ENCODE assay signal across 8 mouse cellular contexts in the genomic region with DNA sequence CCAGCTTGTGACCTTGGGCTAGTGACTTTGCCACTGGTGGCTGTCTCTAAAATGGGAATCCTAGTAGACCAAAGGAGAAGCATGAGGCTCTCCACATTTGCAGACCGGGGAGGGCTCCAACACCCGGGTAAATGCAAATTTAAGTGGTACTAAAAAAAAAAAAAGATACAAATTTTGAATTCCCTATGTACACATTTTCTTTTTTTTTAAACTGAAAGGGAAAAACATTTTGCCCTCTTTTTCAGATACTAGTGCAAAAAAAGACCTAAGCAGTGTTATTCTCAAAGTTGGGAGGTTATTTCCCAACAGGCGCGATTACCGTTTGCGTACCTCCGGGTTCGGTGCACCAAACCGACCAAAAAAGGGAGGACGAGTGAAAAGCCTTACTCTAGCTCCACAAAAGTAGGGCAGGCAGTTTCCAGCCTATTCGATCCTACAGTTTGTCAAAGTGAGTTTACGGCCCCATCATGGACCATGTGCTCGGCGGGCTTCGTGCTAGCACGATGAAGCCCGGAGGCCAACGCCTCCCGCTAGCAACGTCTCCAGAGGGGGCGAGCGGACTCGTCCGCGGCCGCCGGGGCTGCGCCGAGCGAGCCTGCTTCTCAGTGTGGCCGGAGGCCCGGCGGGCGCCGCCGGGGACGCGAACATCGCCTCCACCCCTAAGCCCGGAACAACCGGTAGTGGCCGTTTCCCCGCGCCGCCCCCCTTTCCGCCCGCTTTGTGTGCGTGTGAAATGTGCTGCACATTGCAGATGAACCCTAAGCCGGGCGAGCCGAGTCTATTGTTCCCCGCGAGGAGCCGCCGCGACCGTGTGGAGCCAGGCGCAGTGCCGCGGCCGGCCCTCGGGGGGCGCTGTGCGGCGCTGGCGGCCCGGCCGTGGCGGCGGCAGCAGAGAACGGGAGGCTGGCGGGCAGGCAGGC. TPM values are rescaled to one million over a fixed set of nuclear protein-coding genes. Genes with fewer than 3 reads are reported as not detected.
DNase-seq lines count a peak whose midpoint lies in the region; ATAC-seq lines count a peak whose summit lies in the region.

No protein-coding gene starts in this region.

- peak; percentile 97 for DNase-seq in Muller cell, postnatal 12 days (ENCODE audit: inconsistent ontology term)
- DNase-seq in cerebellum, postnatal 10 days = peak; percentile 96 to 97
- DNase-seq in frontal cortex, postnatal 10 days (ENCODE audit: low spot score in 2 of 2) = peak; percentile 91
- DNase-seq in layer of hippocampus, postnatal 25 days (ENCODE audit: extremely low spot score in 1 of 2, low spot score in 1 of 2) = peak; percentile 83 to 93
- DNase-seq in lung, postnatal 14 days = peak; percentile 95
- DNase-seq in ovary, postnatal 36 days (ENCODE audit: low spot score) = peak; percentile 95
- peak; percentile 97 for DNase-seq in thymus, postnatal 14 days

- peak; percentile 82 for ATAC-seq in hindbrain, embryonic 12.5 days (ENCODE audit: low FRiP score)

- no peaks in the 10 kb centered on the region for H3K27me3 ChIP-seq in hindbrain, embryonic 12.5 days

- H3K4me2 ChIP-seq in hindbrain, embryonic 12.5 days (replicated peaks) = peak overlapping the region; percentile 85

- H3K27ac ChIP-seq in hindbrain, embryonic 12.5 days = peak overlapping the region; percentile 100

- WGBS in hindbrain, embryonic 12.5 days = under 1% methylated on average over 70 of the region's 72 CpGs

- H3K36me3 ChIP-seq in hindbrain, embryonic 12.5 days = peaks cover 3% of the 10 kb centered on the region; the same call in 1 of the 2 replicates

- H3K4me1 ChIP-seq in hindbrain, embryonic 12.5 days = peaks cover 31% of the 10 kb centered on the region

- no peaks in the 10 kb centered on the region for H3K9me3 ChIP-seq in hindbrain, embryonic 12.5 days (replicated peaks)

- peak overlapping the region; percentile 99 for H3K9ac ChIP-seq in hindbrain, embryonic 12.5 days

- H3K4me3 ChIP-seq in hindbrain, embryonic 12.5 days = peak overlapping the region; percentile 95

RNA-seq across cellular contexts. Expression of a gene that starts 1.0 kb away (rescaled TPM):
- polyA plus RNA-seq in hindbrain, embryonic 12.5 days (2016; fragmentation: Nextera tagmentation; extraction: Ambion mirVana) = 34.4 and 37.3 TPM in 2 replicates
- 10 to 100 TPM; 32.0 to 37.1 TPM for total RNA-seq in layer of hippocampus, postnatal 25 days (2021)

Comparison
In these comparisons a context has a peak if more than half of its experiments do, and no peak if none do; other contexts are left out.
1. Peak in every context shown above with its lines: DNase-seq, ATAC-seq, H3K4me3 ChIP-seq and H3K27ac ChIP-seq.